Mouse (Mus musculus): Measurements from ENCODE around the gene Btbd16. TPM values are rescaled to one million over a fixed set of nuclear protein-coding genes. Genes with fewer than 3 reads are reported as not detected.

Btbd16 gene
- total RNA-seq, 2 experiments from 2014 or later: 0.49 to 0.96 TPM

DNA sequence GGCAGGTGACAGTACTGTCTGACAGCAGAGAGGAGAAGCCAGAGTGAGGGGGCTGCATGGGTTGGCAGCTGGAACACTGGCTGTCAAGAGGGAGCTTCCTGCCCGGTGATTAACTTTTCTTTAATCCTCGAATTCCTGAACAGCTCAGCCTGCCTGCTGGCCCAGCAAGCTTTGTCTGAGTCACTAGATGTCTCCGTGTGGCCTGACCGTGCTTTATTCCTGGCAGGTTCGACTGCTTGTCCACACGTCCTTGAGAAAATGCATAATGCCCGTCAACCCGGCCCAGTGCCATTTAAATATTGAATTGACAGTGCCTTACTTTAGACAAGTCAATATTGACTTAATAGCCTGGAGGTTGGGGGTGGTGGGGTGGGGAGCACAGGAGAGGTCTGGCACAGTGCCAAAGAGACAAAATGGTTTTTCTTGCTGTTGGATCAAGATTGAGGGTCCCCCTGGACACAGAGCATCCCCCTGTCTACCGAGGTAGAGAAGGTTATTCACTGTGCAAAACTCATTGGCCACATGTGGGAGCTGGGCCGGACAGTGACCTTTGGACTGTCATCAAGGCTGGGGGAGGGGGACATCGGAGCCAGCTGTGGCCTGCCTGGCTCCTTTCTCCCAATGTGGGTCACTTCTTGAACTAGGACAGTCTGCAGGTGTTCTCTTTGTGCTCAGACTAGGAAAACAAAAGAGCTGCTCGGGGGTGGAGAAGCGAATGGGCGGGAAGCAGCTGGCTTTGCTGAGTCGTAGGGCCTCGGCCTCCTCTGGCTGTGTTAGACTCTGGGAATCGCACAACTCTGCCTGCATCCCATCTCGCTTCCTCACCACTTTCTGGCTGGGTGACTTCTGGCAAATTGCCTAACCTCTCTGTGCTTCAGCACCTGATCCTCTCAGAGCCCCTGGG, 61.3 kb downstream of the Btbd16 start:
- H3K27ac ChIP-seq: no peak overlapping the region
- DNase-seq (ENCODE audit: low spot score in 2 of 2): no peak
- no peak overlapping the region for H3K4me3 ChIP-seq
- no peak for TF ChIP-seq CTCF (conservative IDR thresholded peaks at IDR 0.05)

DNA sequence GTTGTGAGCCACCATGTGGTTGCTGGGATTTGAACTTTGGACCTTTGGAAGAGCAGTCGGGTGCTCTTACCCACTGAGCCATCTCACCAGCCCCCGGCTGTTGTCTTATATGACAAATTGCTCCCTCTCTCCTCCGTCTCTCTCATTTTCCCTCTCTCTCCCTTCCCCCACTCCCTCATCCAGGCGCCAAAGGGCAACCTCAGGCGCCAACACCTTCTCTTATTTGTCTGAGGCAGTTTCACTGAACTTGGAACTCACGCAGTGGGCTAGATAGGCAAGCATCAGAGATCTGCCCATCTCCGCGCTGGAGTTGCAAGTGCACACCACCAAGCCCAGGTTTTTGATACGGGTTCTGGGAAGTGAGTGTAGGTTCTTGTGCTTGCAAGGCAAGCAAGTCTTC, 62.2 kb downstream of the Btbd16 start:
- no peak overlapping the region for H3K4me3 ChIP-seq
- TF ChIP-seq CTCF (conservative IDR thresholded peaks at IDR 0.05): no peak
- H3K27ac ChIP-seq: no peak overlapping the region
- DNase-seq (ENCODE audit: low spot score in 2 of 2): no peak

DNA sequence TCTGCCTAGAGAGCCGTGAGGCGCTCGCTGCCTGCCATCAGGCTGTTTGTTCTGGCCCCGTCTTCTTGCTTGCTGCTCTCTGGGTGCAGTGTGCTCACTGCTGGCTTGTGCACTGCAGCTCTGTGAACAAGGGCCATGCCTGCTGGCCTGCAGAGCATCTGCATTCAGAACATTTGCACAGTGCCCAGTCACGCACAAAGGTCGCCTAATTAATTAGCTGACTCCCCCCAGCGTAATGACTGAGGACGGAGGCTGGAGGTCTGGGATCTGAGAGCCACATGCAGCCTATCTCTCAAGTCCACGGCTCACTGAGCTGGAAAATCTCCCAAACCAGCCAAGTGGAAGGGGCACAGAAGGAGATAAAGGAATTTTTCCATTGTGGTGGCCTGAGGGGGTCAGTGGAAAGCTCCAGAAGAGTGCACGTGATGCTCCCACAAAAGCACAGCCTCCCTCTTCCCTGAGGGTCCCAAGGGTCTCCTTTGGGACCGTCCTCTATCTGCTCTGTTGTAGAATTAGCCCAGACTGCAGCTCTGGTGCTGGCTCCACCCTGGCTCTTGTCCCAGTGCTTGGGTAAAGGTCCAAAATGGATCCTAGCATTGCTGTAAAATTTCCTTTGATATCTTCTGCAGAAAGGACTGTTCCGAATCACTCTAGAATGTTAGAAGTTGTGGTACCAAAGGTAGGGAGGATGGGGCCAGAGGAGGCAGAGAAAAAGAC, 64.2 kb downstream of the Btbd16 start:
- no peak for TF ChIP-seq CTCF (conservative IDR thresholded peaks at IDR 0.05)
- DNase-seq (ENCODE audit: low spot score in 2 of 2): no peak
- no peak overlapping the region for H3K4me3 ChIP-seq
- H3K27ac ChIP-seq: peak overlapping the region; percentile 0; the same call in 1 of the 2 replicates

DNA sequence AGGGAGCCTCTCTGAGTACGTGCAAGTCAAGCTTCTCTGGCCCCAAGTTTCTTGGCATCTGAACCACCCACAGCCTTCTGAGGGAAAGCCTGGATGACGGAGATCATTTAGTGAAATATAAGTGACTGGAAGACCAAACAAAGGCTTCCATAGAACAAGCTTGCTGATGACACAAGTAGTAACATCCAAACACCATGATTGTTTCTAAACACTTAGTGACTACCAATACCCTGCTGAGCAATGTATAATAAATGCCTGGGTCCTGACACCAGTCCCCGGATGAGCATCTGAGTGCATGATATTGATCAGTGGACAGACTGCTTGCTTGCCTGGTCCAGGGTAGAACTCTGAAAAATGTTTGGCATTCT, 64.8 kb downstream of the Btbd16 start:
- Histone ChIP-seq H3K27ac (no peak overlapping the region), H3K4me3 (no peak overlapping the region)
- no peak for DNase-seq (ENCODE audit: low spot score in 2 of 2)
- no peak for TF ChIP-seq CTCF (conservative IDR thresholded peaks at IDR 0.05)

DNA sequence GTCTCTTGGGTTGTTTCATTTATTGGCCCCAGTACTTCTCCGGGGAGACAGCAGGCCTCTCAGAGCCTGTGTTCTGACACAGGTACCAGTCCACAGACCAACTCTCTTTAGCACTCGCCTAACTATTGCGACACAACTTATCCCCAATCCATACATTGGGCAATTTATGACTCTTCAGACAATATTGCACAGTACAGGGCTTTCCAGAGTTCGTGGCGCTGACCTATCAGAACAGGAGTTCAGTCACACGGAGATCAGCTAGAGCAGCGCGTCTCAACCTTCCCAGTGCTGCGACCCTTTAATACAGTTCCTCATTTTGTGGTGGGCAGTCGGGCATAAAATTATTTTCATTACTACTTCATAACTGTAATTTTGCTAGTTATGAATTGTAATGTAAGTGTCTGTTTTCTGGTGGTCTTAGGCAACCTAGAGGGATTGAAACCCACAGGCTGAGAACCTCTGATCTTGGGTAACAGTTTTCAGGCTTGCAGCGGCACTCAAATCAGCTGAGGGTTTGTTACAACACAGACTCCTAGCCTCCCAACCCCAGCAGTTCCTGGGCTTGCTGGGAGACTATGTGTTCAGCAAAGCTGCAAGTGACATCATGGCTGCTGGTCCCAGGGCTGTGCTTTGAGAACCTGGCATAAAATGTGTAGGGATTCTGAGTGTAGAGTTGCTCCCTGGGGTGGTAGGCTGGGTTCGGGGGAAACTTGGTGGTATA, 65.7 kb downstream of the Btbd16 start:
- Histone ChIP-seq H3K27ac (no peak overlapping the region), H3K4me3 (no peak overlapping the region)
- TF ChIP-seq CTCF (conservative IDR thresholded peaks at IDR 0.05): no peak
- no peak for DNase-seq (ENCODE audit: low spot score in 2 of 2)

DNA sequence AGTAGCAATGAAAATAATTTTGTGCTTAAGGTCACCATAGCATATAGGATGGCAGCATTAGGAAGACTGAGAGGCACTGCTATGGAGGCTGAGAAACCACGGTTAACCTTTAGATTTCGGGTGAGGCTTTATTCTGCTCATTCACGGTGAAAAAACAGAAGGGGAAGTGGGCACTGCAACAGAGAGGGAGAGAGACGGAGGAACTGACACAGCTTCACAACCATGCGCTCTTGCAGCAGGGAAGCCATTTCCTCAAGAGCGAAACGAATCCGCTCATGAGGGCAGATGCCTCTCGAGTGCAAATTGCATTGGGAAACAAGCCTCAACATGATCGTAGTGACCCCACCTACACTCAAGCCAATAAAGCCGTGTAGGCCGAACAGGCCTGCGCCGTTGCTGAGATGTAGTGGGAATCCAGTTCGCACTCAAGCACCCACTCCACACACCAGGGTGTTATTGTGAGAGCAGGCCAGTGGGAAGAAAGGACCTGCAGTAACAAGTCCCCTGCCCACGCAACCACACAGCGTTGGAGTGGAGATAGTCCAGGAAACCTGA, 73.4 kb downstream of the Btbd16 start:
- H3K4me3 ChIP-seq: no peak overlapping the region
- no peak for DNase-seq (ENCODE audit: low spot score in 2 of 2)
- TF ChIP-seq CTCF (conservative IDR thresholded peaks at IDR 0.05): no peak
- H3K27ac ChIP-seq: no peak overlapping the region

DNA sequence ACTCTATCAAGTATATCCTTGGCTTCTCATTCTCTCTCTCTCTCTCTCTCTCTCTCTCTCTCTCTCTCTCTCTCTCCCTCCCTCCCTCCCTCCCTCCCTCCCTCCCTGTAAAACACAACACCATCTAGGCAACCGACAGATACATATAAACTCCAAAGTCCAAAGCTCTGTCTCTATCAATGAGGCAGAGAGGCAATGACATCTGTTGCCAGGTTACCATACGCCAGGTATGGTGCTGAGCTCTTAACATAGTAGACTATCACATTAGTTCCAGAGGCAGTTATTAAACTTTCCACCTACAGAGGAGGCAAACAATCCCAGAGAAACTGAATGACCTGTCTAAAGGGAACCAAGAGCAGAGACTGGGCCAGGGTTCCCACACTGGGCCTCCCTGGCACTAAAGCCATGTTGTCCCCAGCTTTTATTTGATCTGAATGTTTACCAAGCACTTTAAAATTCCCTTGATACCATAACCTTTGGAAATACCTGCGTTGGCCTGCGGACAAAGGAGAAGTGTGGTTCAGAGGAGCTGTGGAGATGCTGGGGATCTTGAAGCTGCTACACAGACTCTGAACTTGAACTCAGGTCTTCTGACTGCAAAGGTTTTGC, 80.9 kb downstream of the Btbd16 start:
- no peak for DNase-seq (ENCODE audit: low spot score in 2 of 2)
- Histone ChIP-seq H3K4me3 (no peak overlapping the region), H3K27ac (no peak overlapping the region)
- TF ChIP-seq CTCF (conservative IDR thresholded peaks at IDR 0.05): no peak

DNA sequence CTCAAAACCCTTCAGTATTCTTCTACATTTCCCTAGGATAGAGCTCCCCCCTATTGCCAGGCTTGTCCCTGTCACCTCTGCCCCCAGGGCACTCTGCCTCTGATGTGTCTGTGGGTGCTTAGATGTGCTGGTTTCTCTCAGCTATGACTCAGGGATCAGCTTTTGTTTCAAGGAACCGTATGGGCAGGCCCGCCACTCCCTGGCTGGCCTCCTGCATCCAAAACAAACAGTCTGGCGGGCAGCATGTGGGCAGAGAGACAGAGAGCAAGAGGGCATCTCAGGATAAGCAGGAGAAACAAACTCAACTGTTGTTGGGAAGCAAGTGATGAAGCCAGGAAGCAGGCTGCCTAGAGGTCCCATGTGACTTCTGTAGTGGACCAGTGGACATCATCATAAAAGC, 81.8 kb downstream of the Btbd16 start:
- no peak for TF ChIP-seq CTCF (conservative IDR thresholded peaks at IDR 0.05)
- no peak overlapping the region for H3K4me3 ChIP-seq
- no peak overlapping the region for H3K27ac ChIP-seq
- no peak for DNase-seq (ENCODE audit: low spot score in 2 of 2)

DNA sequence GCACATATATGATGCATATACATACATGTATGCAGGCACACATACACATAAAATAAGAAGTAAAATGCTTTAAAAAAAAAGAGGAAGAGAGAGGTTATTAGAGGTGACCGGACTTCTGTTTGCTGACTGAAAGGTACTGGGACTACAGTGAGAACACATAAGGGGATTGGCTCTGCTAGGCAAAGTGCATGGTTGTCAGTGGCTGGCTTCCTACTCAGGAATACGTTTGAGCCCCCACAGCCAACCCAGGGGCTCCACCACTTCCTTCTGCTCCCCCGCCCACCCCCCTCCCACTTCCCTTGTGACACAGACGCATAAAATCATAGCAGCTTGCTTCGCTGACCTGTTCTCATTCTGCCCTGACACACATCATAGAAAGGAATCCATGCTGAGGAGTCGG, 84.1 kb downstream of the Btbd16 start:
- no peak for TF ChIP-seq CTCF (conservative IDR thresholded peaks at IDR 0.05)
- Histone ChIP-seq H3K27ac (no peak overlapping the region), H3K4me3 (no peak overlapping the region)
- no peak for DNase-seq (ENCODE audit: low spot score in 2 of 2)

DNA sequence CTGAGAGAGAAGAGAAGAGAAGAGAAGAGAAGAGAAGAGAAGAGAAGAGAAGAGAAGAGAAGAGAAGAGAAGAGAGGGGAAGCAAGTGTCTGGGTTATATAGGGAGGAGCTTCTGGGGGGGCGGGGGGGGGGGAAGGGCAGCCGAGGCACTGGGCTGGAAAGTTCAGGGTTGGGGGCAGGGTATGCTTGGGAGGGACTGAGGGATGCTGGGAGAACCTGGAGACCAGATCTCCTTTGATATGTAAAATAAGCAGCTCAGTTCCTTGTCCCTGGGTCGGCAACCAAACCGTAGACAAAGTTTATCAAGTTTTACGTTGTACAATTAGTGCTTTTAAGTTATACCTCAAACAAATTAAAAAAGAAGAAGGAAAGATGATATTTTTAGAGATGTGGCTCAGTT, 86.1 kb downstream of the Btbd16 start:
- no peak for DNase-seq (ENCODE audit: low spot score in 2 of 2)
- no peak overlapping the region for H3K27ac ChIP-seq
- H3K4me3 ChIP-seq: no peak overlapping the region
- no peak for TF ChIP-seq CTCF (conservative IDR thresholded peaks at IDR 0.05)

DNA sequence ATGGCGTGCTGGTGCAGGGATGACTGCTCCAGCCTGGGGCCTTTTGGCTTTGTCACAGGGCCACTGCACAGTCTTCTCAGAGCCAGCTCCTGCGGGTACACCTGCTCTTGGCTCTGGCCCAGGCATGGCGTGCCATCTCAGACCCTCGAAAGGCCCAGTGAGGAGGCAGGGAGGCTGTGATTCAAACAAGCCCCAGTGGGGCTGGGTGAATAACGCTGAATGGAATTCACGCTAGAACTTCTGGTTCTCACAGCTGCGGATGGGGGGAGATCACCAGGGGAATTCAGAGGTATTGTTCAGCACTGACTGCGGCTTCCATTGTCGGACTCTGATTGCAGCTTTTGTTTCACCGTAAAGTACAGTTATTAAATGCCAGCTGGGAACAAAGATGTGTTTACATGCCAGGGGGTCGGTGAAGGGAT, 86.9 kb downstream of the Btbd16 start:
- no peak for TF ChIP-seq CTCF (conservative IDR thresholded peaks at IDR 0.05)
- Histone ChIP-seq H3K4me3 (no peak overlapping the region), H3K27ac (0 out of 2 replicates have a peak overlapping the region, but pooled peaks have one; percentile 28)
- DNase-seq (ENCODE audit: low spot score in 2 of 2): no peak

DNA sequence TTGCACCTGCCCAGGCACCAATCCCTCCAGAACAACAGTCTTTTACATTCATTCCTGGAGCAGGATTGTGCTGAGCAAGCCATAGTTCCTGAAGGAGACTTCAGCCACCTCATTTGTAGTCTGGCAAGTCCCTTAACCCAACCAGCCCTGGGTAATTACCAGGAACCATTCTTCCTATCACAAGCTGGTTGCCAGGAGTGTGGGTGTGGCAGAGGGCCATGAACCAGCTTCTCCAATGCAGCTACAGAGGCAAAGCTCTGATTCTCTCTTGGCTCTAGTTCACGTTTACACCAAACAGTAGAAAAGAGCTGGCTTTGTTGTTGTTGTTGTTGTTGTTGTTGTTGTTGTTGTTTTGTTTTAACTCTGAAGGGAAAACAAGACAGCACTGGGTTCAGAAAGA, 88.6 kb downstream of the Btbd16 start:
- no peak for TF ChIP-seq CTCF (conservative IDR thresholded peaks at IDR 0.05)
- H3K4me3 ChIP-seq: no peak overlapping the region
- DNase-seq (ENCODE audit: low spot score in 2 of 2): no peak
- no peak overlapping the region; the same call in 1 of the 2 replicates for H3K27ac ChIP-seq
